Mouse (Mus musculus): ENCODE measurements around the gene Selenop. TPM values are rescaled to one million over a fixed set of nuclear protein-coding genes. Genes with fewer than 3 reads are reported as not detected.

Selenop gene
- polyA plus RNA-seq, 1 experiment, result 345 TPM

DNA sequence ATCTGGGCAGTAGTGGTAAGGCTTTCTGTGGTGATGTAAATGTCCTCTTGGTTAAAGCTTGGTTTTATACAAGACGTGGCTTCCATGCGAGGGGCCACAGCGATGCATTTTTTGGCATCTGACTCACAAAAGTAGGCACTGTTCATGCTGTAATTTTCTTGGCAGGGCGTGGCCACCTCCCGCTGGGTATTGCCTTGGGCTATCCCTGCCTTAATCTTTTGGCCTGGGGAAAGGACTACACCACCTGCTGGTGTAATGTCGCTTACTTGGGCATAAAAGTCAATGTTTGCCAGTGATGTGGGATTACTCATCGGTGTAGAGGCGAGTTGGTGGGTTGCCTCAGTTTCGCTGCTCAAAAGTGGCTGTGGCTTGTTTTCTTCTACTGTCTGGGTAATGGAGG is 51.6 kb downstream of the Selenop start:
- Histone ChIP-seq H3K4me3 (ENCODE audit: insufficient read depth, low read length) (no peak overlapping the region), H3K4me1 (ENCODE audit: control insufficient read depth, insufficient read depth, low read length) (no peaks in the 10 kb centered on the region), H3K27ac (ENCODE audit: insufficient read depth, low read length) (no peak overlapping the region)
- TF ChIP-seq POLR2A (IDR thresholded peaks at IDR 0.05; ENCODE audit: extremely low read depth, insufficient read depth, low read length) (no peak), CTCF (IDR thresholded peaks at IDR 0.05; ENCODE audit: extremely low read depth, insufficient read depth, low read length) (no peak)

DNA sequence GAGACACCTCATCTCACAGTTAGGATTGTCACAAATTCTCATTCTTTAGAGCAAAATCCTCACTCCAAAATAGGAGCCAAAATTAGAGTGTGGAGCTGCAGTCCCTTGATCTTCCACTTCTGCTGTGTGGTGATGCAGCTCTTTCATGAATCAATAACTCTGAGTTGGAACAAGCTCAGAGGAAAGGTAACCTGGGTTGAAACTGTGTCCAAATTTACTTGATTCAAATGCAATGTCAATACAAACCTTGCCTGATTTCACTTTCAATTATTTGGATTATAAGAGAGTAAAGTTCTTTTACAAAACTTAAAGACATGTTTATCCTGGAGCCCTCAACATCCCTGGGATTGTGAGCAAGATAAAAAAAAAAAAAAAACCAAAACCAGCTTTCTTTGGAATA is 54.7 kb downstream of the Selenop start:
- no peak overlapping the region for H3K4me3 ChIP-seq (ENCODE audit: insufficient read depth, low read length)
- H3K27ac ChIP-seq (ENCODE audit: insufficient read depth, low read length), result no peak overlapping the region
- TF ChIP-seq CTCF (IDR thresholded peaks at IDR 0.05; ENCODE audit: extremely low read depth, insufficient read depth, low read length), result no peak
- no peak for TF ChIP-seq POLR2A (IDR thresholded peaks at IDR 0.05; ENCODE audit: extremely low read depth, insufficient read depth, low read length)
- no peaks in the 10 kb centered on the region for H3K4me1 ChIP-seq (ENCODE audit: control insufficient read depth, insufficient read depth, low read length)

Other genes with a start within 250 kb of the Selenop start
- 1.4 TPM in 2 replicates for gene Ccdc152, start 35.0 kb downstream of the Selenop start, polyA plus RNA-seq (2012; rRNA removed)